Mouse (Mus musculus): ENCODE results near the gene Scimp. TPM values are rescaled to one million over a fixed set of nuclear protein-coding genes. Genes with fewer than 3 reads are reported as not detected.

The Scimp gene
- polyA plus RNA-seq, 2 experiments from 2014 or later = 0.64 TPM; not detected in 1

DNA sequence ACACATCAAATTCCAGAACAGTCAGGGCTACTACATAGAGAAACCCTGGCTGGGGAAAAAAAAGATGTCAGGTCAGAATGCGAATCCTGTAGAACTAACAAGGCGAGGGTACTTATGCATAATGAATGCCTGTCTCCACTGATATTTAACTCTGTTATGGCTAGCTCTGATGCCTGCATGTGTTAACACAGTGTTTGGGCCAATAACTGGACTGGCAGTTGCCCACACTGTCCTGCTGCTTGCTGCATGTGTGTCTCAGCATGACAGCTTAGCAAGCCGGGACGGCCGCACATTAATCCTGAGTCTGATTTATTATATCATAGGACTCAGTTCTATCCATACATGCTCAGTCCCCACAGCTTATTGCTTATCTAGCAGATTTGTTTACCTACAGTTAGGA lies 1.3 kb downstream of the Scimp start:
- no peak for ATAC-seq

DNA sequence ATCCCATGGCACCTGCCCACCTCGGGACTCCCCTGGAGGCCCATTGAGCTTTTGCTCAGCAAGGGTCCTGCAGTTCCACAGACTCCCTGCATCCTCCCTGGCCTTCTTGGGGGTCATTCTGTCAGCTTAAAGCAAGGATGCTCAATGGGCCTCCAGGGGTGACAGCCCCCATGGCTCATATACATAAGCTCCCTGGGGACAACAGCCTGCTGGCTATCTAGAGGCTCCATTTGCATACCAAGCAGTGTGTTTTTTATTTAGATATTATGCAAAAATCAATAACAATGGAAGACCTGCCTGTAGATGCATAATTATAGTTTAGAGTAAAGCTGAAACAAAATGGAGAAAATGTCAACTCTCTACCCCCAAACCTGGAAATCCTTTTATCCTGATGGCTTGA lies 3.4 kb downstream of the Scimp start:
- ATAC-seq = no peak

DNA sequence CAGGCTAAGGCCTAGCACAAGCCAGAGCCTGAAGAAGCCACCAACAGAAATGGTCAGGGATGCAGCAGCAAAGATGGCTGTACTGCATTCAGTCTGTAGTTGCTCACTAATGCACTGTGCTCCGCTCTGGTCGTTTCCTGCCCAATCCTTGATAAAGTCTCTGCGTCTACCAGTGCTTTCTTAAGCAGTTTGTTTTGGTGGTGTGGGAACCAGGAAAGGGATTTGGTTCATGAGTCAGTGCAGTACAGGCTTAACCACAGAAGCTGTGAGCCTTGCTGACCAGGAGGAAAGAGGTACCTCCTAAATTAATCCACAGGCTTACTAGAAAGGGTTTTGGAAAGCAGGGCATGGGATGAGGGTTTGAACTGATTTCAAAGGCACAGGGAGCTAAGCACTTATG lies 4.3 kb downstream of the Scimp start:
- no peak for ATAC-seq

DNA sequence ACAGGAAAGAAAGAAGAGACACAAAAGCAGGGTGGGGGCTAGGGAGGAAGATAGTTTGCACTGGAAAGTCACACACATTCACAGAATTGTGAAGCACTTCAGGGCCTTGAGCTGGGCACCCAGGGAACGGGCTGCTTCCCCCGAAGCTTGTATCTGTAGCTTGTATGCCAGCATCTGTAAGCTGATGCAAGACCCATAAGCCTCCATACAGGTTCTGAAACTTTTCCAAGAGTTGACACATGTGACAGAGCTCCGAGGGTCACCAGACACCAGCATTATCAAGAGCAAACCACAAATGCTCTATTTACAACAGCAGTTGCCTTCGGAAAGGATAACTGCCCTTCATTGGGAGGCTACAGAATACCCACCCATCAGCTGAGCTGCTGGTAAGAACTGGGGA lies 4.8 kb downstream of the Scimp start:
- ATAC-seq = no peak

DNA sequence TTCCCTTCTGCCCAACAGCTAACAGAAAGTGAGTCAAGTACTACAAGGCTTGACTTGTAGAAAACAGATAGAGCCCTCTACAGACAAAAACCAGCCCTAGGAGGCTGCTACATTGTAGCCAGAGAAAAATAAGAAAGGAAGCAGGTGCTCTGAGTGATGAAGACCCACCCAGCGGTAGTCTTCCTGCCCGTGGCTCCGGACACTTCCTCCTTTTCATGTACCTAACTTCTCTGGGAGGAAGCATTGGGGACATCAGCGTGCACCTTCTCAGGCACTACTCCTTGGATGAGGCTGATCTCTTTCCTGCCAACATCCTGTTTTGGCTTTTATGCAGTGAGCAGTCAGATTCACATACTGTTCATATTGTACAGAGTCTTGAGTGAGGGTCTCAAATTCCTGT lies 5.7 kb downstream of the Scimp start:
- ATAC-seq = no peak

DNA sequence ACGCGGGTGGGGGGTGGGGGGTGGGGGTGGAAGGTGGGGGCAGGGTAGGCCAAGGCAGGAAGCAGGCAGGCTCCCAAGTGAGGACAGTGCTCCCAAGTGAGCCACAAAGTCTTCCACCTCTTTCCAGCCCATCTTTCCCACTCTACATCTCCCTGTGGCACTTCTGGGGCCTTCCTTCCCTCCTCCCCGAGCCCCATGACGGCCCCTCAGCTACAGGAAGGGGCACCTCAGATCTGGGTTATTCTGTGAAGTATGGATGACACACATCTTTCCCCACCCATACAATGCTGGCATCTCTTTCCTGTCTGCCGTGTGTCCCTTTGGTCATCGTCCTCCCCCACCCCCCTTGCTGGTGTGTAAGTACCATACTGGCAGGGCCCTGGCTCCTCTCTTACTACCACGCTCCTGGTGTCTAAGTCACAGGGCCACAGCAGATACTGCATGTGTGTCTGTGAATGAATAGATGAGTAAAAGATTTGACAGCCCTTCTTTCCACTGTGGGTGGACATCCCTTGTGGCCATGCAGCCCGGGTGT lies 6.7 kb downstream of the Scimp start:
- no peak for ATAC-seq

DNA sequence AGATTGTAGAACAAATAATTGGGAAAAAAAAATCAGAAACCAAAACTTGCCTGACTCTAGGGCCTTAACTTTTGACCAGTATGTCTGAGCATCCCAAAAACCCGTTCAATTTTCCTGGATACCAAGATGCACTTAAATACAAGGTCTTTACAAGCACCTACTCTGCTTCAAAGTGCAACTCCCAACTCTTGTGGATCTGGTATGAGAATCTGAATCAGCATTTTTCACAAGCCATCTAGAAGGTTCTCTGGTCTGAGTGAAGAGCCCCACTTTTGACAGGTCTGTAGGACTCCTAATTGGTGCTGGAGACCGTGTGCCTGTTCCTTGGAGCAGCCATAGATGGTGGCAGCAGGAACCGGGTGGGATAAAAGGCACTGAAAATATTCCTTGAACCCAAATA lies 8.0 kb downstream of the Scimp start:
- no peak for ATAC-seq

DNA sequence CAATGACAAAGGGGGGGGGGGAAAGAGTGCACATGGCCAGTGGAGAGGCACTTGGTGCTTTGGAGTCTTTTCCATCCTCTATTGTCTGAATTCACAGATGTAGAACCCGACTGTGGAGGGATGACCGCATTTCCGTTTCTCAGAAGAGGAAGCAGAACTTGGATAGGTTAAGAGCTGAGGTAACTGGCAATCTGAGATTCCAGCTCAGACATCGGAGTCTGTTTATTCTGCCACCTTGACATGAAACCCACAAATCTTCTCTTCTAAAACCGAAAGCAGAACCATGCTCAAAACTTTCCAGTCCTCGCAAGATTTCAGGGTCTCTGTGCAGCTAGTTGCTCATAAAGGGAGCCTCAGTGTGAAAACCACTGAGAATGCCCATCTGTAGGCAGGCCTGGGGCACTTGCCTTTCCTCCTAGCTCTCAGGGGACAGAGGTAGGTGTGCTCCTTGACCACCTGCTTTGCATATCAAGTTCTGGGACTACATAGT lies 8.6 kb downstream of the Scimp start:
- ATAC-seq = peak; percentile 82

DNA sequence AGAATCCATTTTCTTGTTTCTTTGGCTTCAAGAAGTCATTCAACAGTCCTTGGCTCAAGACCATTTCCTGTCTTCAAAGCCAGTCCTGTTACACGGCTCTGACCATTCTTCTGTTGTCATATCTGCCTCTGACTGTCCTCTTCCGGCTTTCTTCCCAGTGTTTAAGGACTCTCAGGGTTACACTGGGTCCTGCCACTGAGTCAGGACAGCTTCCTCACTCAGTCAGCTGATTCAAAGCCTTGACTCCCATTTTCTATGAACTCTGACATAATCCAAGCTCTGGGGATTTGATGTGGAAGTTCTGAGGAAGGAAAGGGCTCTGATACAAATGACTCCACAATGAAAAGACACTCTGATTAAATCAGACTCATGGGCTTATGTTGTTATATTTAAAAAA lies 9.5 kb downstream of the Scimp start:
- ATAC-seq = no peak

DNA sequence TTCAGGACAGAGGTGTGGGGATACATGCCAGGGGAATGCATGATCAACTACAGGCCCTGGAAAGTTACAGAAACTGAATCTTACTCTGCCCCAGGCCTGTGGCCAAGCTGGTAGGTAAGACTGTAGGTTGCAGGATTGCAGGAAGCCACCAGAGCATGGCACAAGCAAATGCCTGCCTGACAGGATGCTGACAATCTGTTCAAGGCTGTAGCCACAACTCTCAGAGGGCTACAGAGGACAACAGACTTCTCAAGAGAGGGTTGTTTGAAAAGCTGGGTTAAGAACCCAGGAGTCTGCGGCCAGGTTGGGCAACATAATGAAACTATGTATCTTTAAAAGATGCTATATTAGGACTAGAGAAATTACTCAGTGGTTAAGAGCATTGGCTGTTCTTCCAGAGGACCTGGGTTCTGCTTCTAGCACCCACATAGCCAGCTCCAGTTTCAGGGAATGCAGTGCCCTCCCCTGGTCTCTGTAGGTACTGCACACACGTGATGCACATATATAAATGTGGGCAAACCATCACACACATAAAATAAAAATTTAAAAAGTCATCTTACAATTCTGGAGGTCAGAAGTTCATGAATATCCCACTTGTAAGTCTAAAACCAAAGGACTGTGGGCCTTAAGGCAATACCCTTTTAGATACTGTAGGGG lies 10.1 kb downstream of the Scimp start:
- ATAC-seq = no peak

DNA sequence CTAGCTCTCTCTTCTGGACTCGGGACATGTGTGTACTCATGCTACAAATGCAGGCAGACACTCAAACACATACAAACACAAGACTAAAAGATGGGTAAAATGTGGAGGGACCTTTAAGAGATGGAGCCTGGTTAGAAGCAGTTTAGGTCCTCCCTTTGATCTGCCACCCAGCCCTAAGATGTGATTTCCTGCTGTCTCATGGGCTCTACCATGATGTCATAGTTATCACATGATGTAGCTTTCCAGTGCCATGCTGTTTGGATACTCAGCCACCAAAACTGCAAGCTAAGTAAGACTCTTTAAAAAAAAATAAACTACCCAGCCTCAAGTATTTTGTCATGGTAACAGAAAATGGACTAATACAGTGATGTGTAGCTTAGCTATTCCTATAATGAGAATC lies 20.0 kb downstream of the Scimp start:
- peak; percentile 25 for ATAC-seq

DNA sequence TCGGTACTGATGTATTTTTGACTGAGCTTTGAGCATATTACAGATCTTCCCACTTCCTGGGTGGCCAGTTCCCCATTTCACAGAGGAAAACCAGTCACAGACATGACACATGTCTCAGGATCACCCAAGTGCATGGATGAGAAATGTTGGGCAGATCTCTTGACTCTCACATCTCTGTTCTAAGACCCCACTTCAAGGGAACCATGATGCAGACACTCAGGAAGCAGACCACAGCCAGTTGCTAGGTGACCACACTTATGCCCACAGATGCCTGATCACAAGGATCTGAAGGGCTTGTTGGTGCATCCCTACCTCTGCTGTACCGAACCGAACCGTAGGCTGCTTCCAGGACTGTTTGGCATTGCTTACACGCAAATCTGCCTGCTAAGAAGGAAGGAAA lies 20.7 kb downstream of the Scimp start:
- ATAC-seq = no peak

DNA sequence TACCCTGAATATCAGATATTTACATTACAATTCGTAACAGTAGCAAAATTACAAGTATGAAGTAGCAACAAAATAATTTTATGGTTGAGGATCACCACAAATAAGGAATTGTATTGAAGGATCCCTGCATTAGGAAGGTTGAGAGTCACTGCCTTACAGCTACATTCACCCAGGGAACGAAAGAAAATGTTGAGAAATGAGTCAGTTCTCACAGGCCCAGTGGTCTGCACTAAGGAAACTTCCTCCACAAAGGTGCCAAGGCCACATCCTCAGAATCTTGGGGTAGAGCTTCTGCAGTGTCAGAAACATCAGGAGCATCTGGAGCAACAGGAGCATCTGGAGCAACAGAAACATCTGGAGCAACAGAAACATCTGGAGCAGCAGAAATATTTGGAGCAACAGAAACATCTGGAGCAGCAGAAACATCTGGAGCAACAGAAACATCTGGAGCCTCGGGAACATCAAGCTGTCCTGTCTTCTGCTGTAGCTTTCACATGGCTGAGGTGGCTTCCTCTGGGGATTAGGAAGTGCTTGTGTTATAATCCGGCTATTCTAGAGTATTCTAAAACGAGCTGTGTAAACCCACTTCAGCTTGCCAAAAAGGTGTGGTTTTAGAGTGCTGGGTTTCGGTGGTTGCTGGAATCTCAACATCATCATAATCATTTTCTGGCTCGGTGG lies 21.4 kb downstream of the Scimp start:
- ATAC-seq = no peak

DNA sequence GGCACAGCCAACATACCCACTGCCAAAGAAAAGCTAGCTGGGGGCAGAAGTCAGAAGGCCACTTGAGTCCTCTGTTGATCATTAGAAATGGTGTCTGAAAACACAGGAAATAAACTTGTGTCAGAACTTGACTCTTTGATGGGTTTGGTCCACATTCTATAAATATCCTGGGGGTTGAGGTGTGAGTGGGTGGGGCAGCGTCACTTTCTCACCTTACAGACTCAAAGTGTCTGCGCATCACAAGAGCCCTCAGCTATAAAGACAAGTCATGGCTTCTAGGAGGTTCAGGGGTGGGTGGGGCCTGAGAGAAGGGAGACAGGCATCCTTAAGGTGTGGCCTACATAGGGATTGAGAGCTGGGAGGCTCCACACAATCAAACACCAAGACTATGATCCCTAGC lies 22.0 kb downstream of the Scimp start:
- ATAC-seq = peak; percentile 43

DNA sequence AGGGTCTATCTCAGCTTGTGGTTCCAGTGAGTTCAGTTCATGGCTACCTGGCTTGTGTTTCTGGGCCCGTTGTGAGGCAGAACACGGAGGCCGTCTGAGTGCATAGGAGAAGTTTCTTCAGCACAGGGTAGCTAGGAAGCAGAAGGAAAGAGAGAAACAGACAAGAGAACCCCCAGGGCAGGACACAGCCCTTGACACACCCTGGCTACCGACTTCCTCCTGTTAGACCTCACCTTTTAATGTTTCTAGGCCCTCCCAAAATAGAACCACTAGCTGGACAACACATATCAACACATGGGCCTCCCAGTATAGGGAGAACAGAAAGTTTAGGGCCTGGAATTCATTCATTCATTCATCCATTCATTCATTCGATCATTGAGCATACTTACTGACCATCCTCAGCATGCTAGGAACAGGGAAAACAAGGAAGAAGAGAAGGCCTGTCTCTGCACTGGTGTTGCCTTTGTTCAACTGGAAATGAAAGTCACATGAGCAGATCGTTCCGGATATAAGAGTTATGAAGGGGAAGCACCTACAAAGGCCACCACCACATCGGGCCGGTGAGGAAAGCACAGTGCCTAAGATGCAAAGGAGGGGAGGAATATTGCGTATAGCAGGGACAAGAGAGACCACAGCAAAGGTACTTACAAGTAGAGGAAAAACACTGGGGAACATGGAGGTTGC lies 23.3 kb downstream of the Scimp start:
- peak; percentile 83 for ATAC-seq

DNA sequence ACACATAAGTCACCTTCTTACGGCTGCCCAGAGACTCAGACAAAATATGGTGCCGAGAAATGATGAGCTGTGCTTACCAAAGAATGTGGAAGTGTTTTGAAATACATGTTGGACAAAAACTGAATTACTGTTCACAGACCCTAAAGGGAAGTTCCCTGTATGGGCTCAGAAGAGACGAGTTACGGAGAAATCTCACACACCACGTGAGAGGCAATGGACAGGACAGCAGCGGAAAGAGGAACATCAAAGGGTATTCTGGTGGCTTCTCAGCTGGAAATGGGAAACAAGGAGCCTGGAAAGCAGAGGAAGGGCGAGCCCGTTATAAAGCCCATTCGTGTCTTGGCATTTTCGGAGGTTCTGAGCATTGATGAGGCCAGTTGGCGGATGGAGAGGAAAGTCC lies 25.3 kb downstream of the Scimp start:
- ATAC-seq = no peak

DNA sequence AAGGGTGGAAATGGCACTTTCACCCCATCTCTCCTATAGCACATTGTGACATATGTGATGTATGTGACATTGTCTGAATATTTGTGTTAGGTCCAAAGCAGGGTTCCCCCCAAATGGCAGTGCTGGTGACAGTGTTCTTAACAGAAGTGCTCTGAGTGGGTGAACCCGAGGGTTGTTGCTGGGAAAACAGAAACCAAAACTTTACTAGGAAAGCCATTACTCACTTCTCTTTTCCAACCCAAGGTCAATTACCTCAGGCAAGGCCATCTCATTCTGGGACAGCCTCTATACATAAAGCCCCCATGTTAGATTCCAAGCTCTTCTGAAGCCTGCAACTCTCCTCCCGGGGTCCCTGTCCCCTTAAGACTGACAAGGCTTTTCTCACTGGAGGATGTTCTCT lies 26.5 kb downstream of the Scimp start:
- ATAC-seq = no peak

DNA sequence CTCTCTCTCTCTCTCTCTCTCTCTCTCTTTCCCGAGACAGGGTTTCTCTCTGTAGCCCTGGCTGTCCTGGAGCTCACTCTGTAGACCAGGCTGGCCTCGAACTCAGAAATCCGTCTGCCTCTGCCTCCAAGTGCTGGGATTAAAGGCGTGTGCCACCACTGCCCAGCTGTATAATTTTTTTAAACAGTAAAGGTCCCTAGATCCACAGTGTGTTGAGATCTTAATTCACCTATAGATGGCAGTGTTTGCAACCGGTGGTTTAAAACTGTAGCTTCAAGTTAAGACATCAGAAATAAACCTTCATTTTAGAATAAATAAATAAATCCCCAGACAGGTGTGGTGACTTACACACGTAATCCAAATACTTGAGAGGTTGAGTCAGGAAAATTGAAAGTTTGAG lies 34.3 kb downstream of the Scimp start:
- peak; percentile 43 for ATAC-seq

DNA sequence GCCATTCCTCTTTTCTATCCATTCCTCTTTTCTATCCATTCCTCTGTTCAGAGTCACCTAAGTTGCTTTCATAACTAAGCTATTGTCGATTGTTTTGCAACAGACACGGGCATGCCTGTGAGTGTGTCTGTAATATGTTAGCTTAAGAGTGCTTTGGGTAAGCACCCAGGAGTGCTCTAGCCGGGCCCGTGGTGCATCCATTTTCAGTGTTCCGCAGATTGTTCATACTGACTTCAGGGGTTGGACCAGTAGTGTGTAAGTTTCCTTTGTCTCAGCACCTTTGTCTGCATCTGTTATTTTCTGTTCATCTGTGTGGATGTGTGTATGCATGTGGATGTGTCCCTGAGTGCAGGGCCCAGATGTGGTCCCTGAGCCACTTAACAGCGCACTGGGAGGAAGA lies 34.8 kb downstream of the Scimp start:
- no peak for ATAC-seq

DNA sequence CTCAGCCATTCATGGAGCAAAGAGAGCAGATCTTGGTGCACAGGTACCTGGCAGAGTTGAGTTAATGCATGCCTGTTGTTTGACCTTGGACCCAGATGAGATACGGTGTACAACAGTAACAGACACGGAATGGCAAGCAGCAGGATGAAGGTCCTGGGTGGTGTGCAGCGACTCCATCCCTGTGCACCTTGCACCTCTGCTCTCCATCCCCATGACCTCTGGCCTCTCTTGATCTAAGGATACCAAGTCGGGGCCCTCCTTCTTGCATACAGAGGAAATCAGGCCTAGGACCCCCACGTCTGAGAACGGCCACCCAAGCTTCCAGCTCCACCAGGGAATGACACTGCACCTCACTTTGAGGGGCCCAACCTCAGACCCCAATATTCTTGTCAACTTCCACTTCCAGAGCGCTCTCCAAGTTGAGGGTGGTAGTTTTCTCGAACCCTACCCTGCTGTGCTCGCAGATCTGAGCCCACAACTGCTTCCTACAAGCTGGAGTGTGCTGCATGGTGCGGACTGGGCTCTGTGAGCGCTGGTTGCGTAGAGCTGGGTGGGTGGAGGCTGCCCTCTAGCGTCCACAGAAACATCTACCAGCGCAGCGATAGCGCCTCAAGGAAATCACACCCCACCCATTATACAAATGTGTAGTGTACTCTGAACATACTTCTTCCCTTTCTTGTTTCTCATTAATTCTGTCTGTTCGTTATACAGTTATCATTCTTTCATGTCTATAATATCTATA lies 35.4 kb downstream of the Scimp start:
- ATAC-seq = peak; percentile 73

DNA sequence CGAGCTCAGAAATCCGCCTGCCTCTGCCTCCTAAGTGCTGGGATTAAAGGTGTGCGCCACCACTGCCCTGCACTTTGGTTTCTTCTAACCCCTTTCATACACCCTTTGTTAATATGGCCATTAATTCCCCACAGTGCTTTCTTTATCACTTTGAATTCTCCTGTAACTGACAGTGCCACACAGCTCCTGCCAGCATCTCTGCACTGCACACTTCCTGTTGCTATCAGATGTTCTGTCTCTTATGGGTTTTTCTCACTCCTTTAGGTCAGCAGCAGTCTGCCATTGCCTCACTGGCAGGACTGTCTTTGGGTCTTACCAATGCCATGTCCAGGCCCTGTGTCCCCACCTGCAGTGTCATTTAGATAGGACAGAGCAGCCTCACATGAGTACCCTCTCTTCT lies 41.6 kb downstream of the Scimp start:
- ATAC-seq = no peak

DNA sequence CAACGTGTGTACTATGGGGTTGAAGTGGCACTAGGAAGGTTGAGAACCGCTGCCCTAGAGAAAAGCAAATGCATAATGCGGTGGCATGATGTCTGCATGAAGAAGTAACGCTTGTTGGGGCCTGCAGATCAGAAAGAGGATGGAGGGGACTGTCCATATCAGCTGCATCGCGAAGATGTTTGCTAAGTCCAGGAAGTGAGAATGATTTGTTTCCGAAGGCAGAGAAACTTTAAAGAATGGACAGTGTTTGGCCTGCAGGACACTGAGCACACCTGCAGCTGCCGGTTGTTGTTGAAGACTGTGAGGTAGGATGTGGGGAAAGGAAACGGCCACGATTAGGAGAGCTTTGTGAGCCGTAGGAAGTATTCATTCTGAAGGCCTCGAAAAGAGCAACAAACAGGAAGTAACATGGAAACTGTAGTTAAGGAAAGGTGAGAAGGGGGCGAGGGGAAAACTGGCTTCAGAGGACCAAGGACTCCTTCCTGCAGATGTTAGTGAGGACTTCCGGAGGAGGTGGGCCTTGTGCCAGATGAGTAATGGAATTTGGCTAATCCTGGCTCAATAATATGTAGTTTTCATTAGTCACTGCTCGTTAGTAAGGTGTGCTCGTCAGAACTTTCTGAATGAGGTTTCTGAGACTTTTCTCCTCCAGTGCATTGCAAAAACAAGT lies 46.5 kb downstream of the Scimp start:
- ATAC-seq = peak; percentile 28
